Mouse (Mus musculus) kidney, adult 2 months (tissue): Measurements from ENCODE around the gene Vmn1r183. TPM values are rescaled to one million over a fixed set of nuclear protein-coding genes. Genes with fewer than 3 reads are reported as not detected.

Experiments
- DNase-seq: peaks from one replicate; pipeline ENCODE4 v3.0.0; 2021
- H3K27ac ChIP-seq: fragments of 200-500 bp; 2 replicates; pipeline ENCODE4 v1.5.1; 2012; ENCODE audit warnings: low read depth, low read length, control low read depth, inconsistent platforms; ENCODE audit not compliant: insufficient read depth
- H3K27me3 ChIP-seq: fragments of 200-500 bp; replicated peaks from 2 replicates; pipeline ENCODE4 v1.6.1; 2012; ENCODE audit warnings: mild to moderate bottlenecking, moderate library complexity, low read length, inconsistent platforms; ENCODE audit not compliant: control insufficient read depth, insufficient read depth
- H3K36me3 ChIP-seq: fragments of 200-500 bp; 2 replicates; pipeline ENCODE4 v1.6.1; 2012; ENCODE audit warnings: mild to moderate bottlenecking, moderate library complexity, low read length, inconsistent platforms; ENCODE audit not compliant: control insufficient read depth, insufficient read depth
- H3K4me1 ChIP-seq: fragments of 200-500 bp; 2 replicates; pipeline ENCODE4 v1.6.1; 2011; ENCODE audit warnings: low read length; ENCODE audit not compliant: control insufficient read depth, insufficient read depth
- H3K4me3 ChIP-seq: fragments of 200-500 bp; 2 replicates; pipeline ENCODE4 v1.5.1; 2011; ENCODE audit warnings: mild to moderate bottlenecking, low read depth, low read length, control low read depth; ENCODE audit not compliant: insufficient read depth
- CTCF ChIP-seq: fragments of 200-500 bp; conservative IDR thresholded peaks from 2 replicates; pipeline ENCODE4 v1.5.1; 2011; ENCODE audit warnings: low read depth, mild to moderate bottlenecking, control low read depth, low read length, moderate library complexity, mixed read lengths; ENCODE audit not compliant: insufficient read depth, insufficient read length
- POLR2A ChIP-seq: fragments of 200-500 bp; IDR thresholded peaks from one replicate; pipeline ENCODE4 v1.6.1; 2011; ENCODE audit warnings: low read depth, low read length, control low read depth
- WGBS: fragments of 180-500 bp; shearing (Covaris S2); methylation state at CpG from one replicate; pipeline ENCODE4 v1.1.7; 2018; 5-methylcytosine and 5-hydroxymethylcytosine counted together
- polyA plus RNA-seq: library from polyadenylated mRNA; depleted of rRNA; stranded (reverse); fragments of >200 nt; gene quantifications from 2 replicates; pipeline ENCODE4 v1.2.3, GENCODE M21; 2012; rRNA removed

Vmn1r183 gene
- polyA plus RNA-seq, 1 experiment = not detected

GRCm38 (mm10) chr7:24105144-24105703 is 52.2 kb downstream of the Vmn1r183 start:
- no peak for TF ChIP-seq POLR2A
- no peak for TF ChIP-seq CTCF
- no peak for DNase-seq
- H3K4me1 ChIP-seq = no peaks in the 10 kb centered on the region
- H3K27me3 ChIP-seq = no peaks in the 10 kb centered on the region
- H3K4me3 ChIP-seq = no peak overlapping the region
- H3K27ac ChIP-seq = no peak overlapping the region
- H3K36me3 ChIP-seq = peaks cover 29% of the 10 kb centered on the region
- 96% methylated on average over 18 of the region's 18 CpGs for WGBS

- TF ChIP-seq CTCF = no peak
- TF ChIP-seq POLR2A = no peak
- Histone ChIP-seq H3K36me3 (peaks cover 2% of the 10 kb centered on the region), H3K4me3 (no peak overlapping the region), H3K27ac (no peak overlapping the region), H3K27me3 (no peaks in the 10 kb centered on the region), H3K4me1 (peaks cover 3% of the 10 kb centered on the region; the same call in 1 of the 2 replicates)
- 98% methylated on average over 7 of the region's 7 CpGs for WGBS
- DNase-seq = no peak
Observed at GRCm38 (mm10) chr7:24110839-24111238, 57.8 kb downstream of the Vmn1r183 start.

- Histone ChIP-seq H3K27me3 (no peaks in the 10 kb centered on the region), H3K36me3 (peaks cover under 1% of the 10 kb centered on the region; the same call in 1 of the 2 replicates), H3K27ac (peak overlapping the region; percentile 95), H3K4me3 (peak overlapping the region; percentile 76), H3K4me1 (peaks cover 3% of the 10 kb centered on the region; the same call in 1 of the 2 replicates)
- 5% methylated on average over 9 of the region's 9 CpGs for WGBS
- TF ChIP-seq POLR2A = no peak
- no peak for TF ChIP-seq CTCF
- no peak for DNase-seq
Observed at GRCm38 (mm10) chr7:24111772-24112155, 58.7 kb downstream of the Vmn1r183 start.

GRCm38 (mm10) chr7:24112156-24112856 is 59.3 kb downstream of the Vmn1r183 start, which contains the start of gene Zfp112:
Zfp112 (plus strand) TSS chr7:24112314.
- Histone ChIP-seq H3K27ac (peak within 1 kb of the TSS; percentile 95), H3K4me3 (peak within 1 kb of the TSS; percentile 76), H3K27me3 (no peaks in the 10 kb centered on the region), H3K36me3 (no peaks in the 10 kb centered on the region; the same call in 1 of the 2 replicates), H3K4me1 (peaks cover 3% of the 10 kb centered on the region; the same call in 1 of the 2 replicates)
- WGBS = 1% methylated on average over 23 of the region's 23 CpGs
- peak; percentile 95 for DNase-seq
- no peak for TF ChIP-seq CTCF
- TF ChIP-seq POLR2A = no peak

DNA sequence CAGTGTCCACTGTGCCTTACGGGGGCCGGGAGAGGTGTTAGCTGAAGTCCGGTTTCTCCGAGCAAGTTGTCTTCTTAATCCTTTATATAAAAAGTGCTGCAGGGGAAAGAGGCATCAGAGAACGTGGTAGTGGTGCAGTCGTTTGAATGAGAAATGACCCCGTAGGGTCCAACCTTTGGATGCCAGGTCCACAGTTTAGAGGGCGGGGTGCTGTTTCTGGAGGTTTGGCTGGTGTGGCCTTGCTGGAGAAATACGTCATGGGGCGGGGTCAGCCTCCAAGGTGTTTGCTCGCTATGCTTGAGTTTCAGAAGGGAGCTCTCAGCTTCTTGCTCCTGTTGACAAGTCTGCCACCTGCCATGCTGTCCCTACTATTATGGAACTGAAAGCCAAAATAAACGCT is 59.9 kb downstream of the Vmn1r183 start:
- peak; percentile 93 for DNase-seq
- no peaks in the 10 kb centered on the region for H3K27me3 ChIP-seq
- no peak for TF ChIP-seq CTCF
- no peak for TF ChIP-seq POLR2A
- H3K4me3 ChIP-seq = peak overlapping the region; percentile 76
- 10% methylated on average over 12 of the region's 12 CpGs for WGBS
- H3K36me3 ChIP-seq = no peaks in the 10 kb centered on the region
- peaks cover 3% of the 10 kb centered on the region; the same call in 1 of the 2 replicates for H3K4me1 ChIP-seq
- H3K27ac ChIP-seq = peak overlapping the region; percentile 61

Other genes with a start within 250 kb of the Vmn1r183 start
- not detected in 2 replicates for gene Vmn1r175, start 242.6 kb upstream of the Vmn1r183 start, polyA plus RNA-seq
- not detected in 2 replicates for gene Vmn1r176, start 215.9 kb upstream of the Vmn1r183 start, polyA plus RNA-seq
- gene Vmn1r177, start 186.8 kb upstream of the Vmn1r183 start, polyA plus RNA-seq = not detected in 2 replicates
- not detected in 2 replicates for gene Vmn1r178, start 161.2 kb upstream of the Vmn1r183 start, polyA plus RNA-seq
- not detected in 2 replicates for gene Vmn1r179, start 126.3 kb upstream of the Vmn1r183 start, polyA plus RNA-seq
- not detected in 2 replicates for gene Vmn1r180, start 102.6 kb upstream of the Vmn1r183 start, polyA plus RNA-seq
- gene Vmn1r181, start 78.6 kb upstream of the Vmn1r183 start, polyA plus RNA-seq = not detected in 2 replicates
- gene V1rd19, start 51.6 kb upstream of the Vmn1r183 start, polyA plus RNA-seq = not detected in 2 replicates
- gene Zfp180, start 28.7 kb downstream of the Vmn1r183 start, polyA plus RNA-seq = 13.4 and 13.8 TPM in 2 replicates
- gene Zfp112, start 59.1 kb downstream of the Vmn1r183 start, polyA plus RNA-seq = 1.3 and 1.4 TPM in 2 replicates
- 5.6 and 6.6 TPM in 2 replicates for gene Zfp235, start 80.9 kb downstream of the Vmn1r183 start, polyA plus RNA-seq
- 0.30 and 0.60 TPM in 2 replicates for gene Zfp114, start 121.8 kb downstream of the Vmn1r183 start, polyA plus RNA-seq
- 2.2 and 2.5 TPM in 2 replicates for gene Zfp111, start 158.2 kb downstream of the Vmn1r183 start, polyA plus RNA-seq
- 1.9 and 2.3 TPM in 2 replicates for gene Zfp109, start 184.3 kb downstream of the Vmn1r183 start, polyA plus RNA-seq
- 1.2 and 1.3 TPM in 2 replicates for gene Zfp108, start 201.5 kb downstream of the Vmn1r183 start, polyA plus RNA-seq
- gene Zfp93, start 217.2 kb downstream of the Vmn1r183 start, polyA plus RNA-seq = 3.1 and 3.4 TPM in 2 replicates
- gene Zfp61, start 248.0 kb downstream of the Vmn1r183 start, polyA plus RNA-seq = 3.8 and 4.3 TPM in 2 replicates